34 mouse cellular contexts compared by ENCODE assay signal in genomic region chr19:11234921-11235735, GRCm38 (mm10). TPM values are rescaled to one million over a fixed set of nuclear protein-coding genes. Genes with fewer than 3 reads are reported as not detected.
DNase-seq lines count a peak whose midpoint lies in the region; ATAC-seq lines count a peak whose summit lies in the region.
"Had no signal": no experiment of that assay in that cellular context is flagged by ENCODE, and none has a peak within 500 bp of the region (broad histone marks: within the 10 kb centered on the region; RNA-seq: fewer than 3 reads in every experiment).

No protein-coding gene starts in this region.

- H3K4me1 ChIP-seq in liver, embryonic 16.5 days (ENCODE audit: control insufficient read depth, low read depth, low read length) = no peaks in the 10 kb centered on the region; the same call in 1 of the 2 replicates
- H3K4me1 ChIP-seq in liver, embryonic 11.5 days (replicated peaks; ENCODE audit: control insufficient read depth, insufficient read depth, low read length) = no peaks in the 10 kb centered on the region
- H3K4me1 ChIP-seq in limb, embryonic 12.5 days (replicated peaks) = peaks cover 5% of the 10 kb centered on the region
- no peaks in the 10 kb centered on the region for H3K4me1 ChIP-seq in stomach, embryonic 14.5 days (ENCODE audit: control insufficient read depth, insufficient read depth, low read length)
- H3K4me1 ChIP-seq: embryonic facial prominence, embryonic 13.5 days; forebrain, embryonic 12.5 days; heart, embryonic 15.5 days; kidney, embryonic 15.5 days; liver, embryonic 12.5 days; midbrain, embryonic 10.5 days; midbrain, embryonic 15.5 days; neural tube, embryonic 15.5 days had no signal

- 35% methylated on average over 5 of the region's 5 CpGs for WGBS in liver, embryonic 16.5 days (ENCODE audit: insufficient replicate concordance)
- 56% methylated on average over 5 of the region's 5 CpGs for WGBS in liver, embryonic 11.5 days
- WGBS in limb, embryonic 12.5 days = 39% methylated on average over 5 of the region's 5 CpGs
- 60% methylated on average over 5 of the region's 5 CpGs for WGBS in stomach, embryonic 14.5 days

- no peaks in the 10 kb centered on the region for H3K9me3 ChIP-seq in liver, embryonic 16.5 days (replicated peaks; ENCODE audit: control insufficient read depth, low read length)
- no peaks in the 10 kb centered on the region for H3K9me3 ChIP-seq in liver, embryonic 11.5 days (ENCODE audit: control insufficient read depth, low read length)
- H3K9me3 ChIP-seq in limb, embryonic 12.5 days = no peaks in the 10 kb centered on the region
- H3K9me3 ChIP-seq in stomach, embryonic 14.5 days (ENCODE audit: control insufficient read depth, low read depth, low read length) = no peaks in the 10 kb centered on the region
- H3K9me3 ChIP-seq: embryonic facial prominence, embryonic 13.5 days; forebrain, embryonic 12.5 days; heart, embryonic 15.5 days; kidney, embryonic 15.5 days; liver, embryonic 12.5 days; midbrain, embryonic 10.5 days; midbrain, embryonic 15.5 days; neural tube, embryonic 15.5 days had no signal

- no peak for DNase-seq in liver, embryonic 11.5 days (ENCODE audit: low spot score)
- DNase-seq in spleen, adult 12 weeks (ENCODE audit: low spot score) = no peak
- no peak for DNase-seq in thymus, adult 18-20 months
- DNase-seq: adrenal gland, adult 2 months; adrenal gland, postnatal 36 days; cerebellum, adult 18-20 months; cerebellum, postnatal 10 days; forebrain, postnatal 0 days; gastrocnemius, postnatal 10 days; kidney, adult 18-20 months; kidney, postnatal 25 days; lung, adult 18-20 months; retina, postnatal 1 day; right cerebral cortex, postnatal 25 days; thymus, postnatal 4 days had no signal

- H3K4me2 ChIP-seq in liver, embryonic 16.5 days (ENCODE audit: low read depth, low read length) = no peak overlapping the region
- no peak overlapping the region for H3K4me2 ChIP-seq in liver, embryonic 11.5 days
- H3K4me2 ChIP-seq in limb, embryonic 12.5 days = no peak overlapping the region
- no peak overlapping the region for H3K4me2 ChIP-seq in stomach, embryonic 14.5 days (replicated peaks; ENCODE audit: low read depth, low read length)
- H3K4me2 ChIP-seq: embryonic facial prominence, embryonic 13.5 days; forebrain, embryonic 12.5 days; heart, embryonic 15.5 days; kidney, embryonic 15.5 days; liver, embryonic 12.5 days; midbrain, embryonic 15.5 days; neural tube, embryonic 15.5 days had no signal

- H3K36me3 ChIP-seq in liver, embryonic 16.5 days (ENCODE audit: control insufficient read depth, insufficient read depth) = no peaks in the 10 kb centered on the region
- no peaks in the 10 kb centered on the region for H3K36me3 ChIP-seq in liver, embryonic 11.5 days (ENCODE audit: control insufficient read depth, insufficient read depth, low read length)
- H3K36me3 ChIP-seq in limb, embryonic 12.5 days = no peaks in the 10 kb centered on the region
- H3K36me3 ChIP-seq in stomach, embryonic 14.5 days (ENCODE audit: control insufficient read depth, insufficient read depth, low read length) = no peaks in the 10 kb centered on the region
- H3K36me3 ChIP-seq: embryonic facial prominence, embryonic 13.5 days; forebrain, embryonic 12.5 days; heart, embryonic 15.5 days; kidney, embryonic 15.5 days; liver, embryonic 12.5 days; midbrain, embryonic 10.5 days; midbrain, embryonic 15.5 days; neural tube, embryonic 15.5 days had no signal

- H3K4me3 ChIP-seq in liver, embryonic 16.5 days (ENCODE audit: low read depth, low read length) = no peak overlapping the region
- H3K4me3 ChIP-seq in liver, embryonic 11.5 days (ENCODE audit: low read depth, low read length) = no peak overlapping the region
- no peak overlapping the region for H3K4me3 ChIP-seq in limb, embryonic 12.5 days (replicated peaks)
- H3K4me3 ChIP-seq in stomach, embryonic 14.5 days (ENCODE audit: low read depth, low read length) = no peak overlapping the region
- H3K4me3 ChIP-seq: embryonic facial prominence, embryonic 13.5 days; erythroblast, embryonic 14.5 days; forebrain, embryonic 12.5 days; heart, embryonic 15.5 days; kidney, embryonic 15.5 days; liver, embryonic 12.5 days; midbrain, embryonic 10.5 days; midbrain, embryonic 15.5 days; neural tube, embryonic 15.5 days had no signal

- H3K27ac ChIP-seq in liver, embryonic 16.5 days (ENCODE audit: low read length) = peak overlapping the region; percentile 29; the same call in 1 of the 2 replicates
- no peak overlapping the region for H3K27ac ChIP-seq in liver, embryonic 11.5 days (ENCODE audit: low read depth, low read length)
- H3K27ac ChIP-seq in limb, embryonic 12.5 days = 0 out of 2 replicates have a peak overlapping the region, but pooled peaks have one; percentile 62
- H3K27ac ChIP-seq in stomach, embryonic 14.5 days (ENCODE audit: low read length) = no peak overlapping the region; the same call in 1 of the 2 replicates
- H3K27ac ChIP-seq: embryonic facial prominence, embryonic 13.5 days; forebrain, embryonic 12.5 days; heart, embryonic 15.5 days; hindbrain, postnatal 0 days; kidney, embryonic 15.5 days; liver, embryonic 12.5 days; midbrain, embryonic 10.5 days; midbrain, embryonic 15.5 days; neural tube, embryonic 15.5 days had no signal

- H3K9ac ChIP-seq in liver, embryonic 16.5 days (ENCODE audit: low read depth, low read length) = no peak overlapping the region
- H3K9ac ChIP-seq in liver, embryonic 11.5 days (ENCODE audit: low read depth, low read length) = no peak overlapping the region
- no peak overlapping the region for H3K9ac ChIP-seq in limb, embryonic 12.5 days (replicated peaks)
- no peak overlapping the region for H3K9ac ChIP-seq in stomach, embryonic 14.5 days (replicated peaks; ENCODE audit: low read depth, low read length)
- H3K9ac ChIP-seq: embryonic facial prominence, embryonic 13.5 days; forebrain, embryonic 12.5 days; forebrain, postnatal 0 days; heart, embryonic 15.5 days; kidney, embryonic 15.5 days; liver, embryonic 12.5 days; midbrain, embryonic 15.5 days; neural tube, embryonic 15.5 days had no signal

- no peak for ATAC-seq in liver, embryonic 16.5 days (ENCODE audit: low read depth)
- ATAC-seq in liver, embryonic 11.5 days (replicated peaks; ENCODE audit: low FRiP score) = no peak
- ATAC-seq in limb, embryonic 12.5 days (ENCODE audit: insufficient number of reproducible peaks, insufficient read depth, low FRiP score, low TSS enrichment, low read depth) = peak; percentile 59; the same call in 1 of the 2 replicates
- ATAC-seq in stomach, embryonic 14.5 days (ENCODE audit: insufficient number of reproducible peaks, insufficient read depth, low FRiP score, low read depth) = peak; percentile 37; the same call in 1 of the 2 replicates
- ATAC-seq in CD4-positive, CD25-positive, alpha-beta regulatory T cell, adult 4 months = no peak
- ATAC-seq: forebrain, postnatal 0 days; hindbrain, postnatal 0 days; liver, embryonic 12.5 days; lung, postnatal 0 days; midbrain, embryonic 15.5 days had no signal

- H3K27me3 ChIP-seq in liver, embryonic 16.5 days (ENCODE audit: control insufficient read depth, insufficient read depth, low read depth, low read length) = no peaks in the 10 kb centered on the region
- no peaks in the 10 kb centered on the region for H3K27me3 ChIP-seq in liver, embryonic 11.5 days (replicated peaks; ENCODE audit: control insufficient read depth, insufficient read depth, low read length)
- no peaks in the 10 kb centered on the region for H3K27me3 ChIP-seq in limb, embryonic 12.5 days
- no peaks in the 10 kb centered on the region for H3K27me3 ChIP-seq in stomach, embryonic 14.5 days (ENCODE audit: control insufficient read depth, insufficient read depth, low read length)
- H3K27me3 ChIP-seq: embryonic facial prominence, embryonic 13.5 days; forebrain, embryonic 12.5 days; heart, embryonic 15.5 days; kidney, embryonic 15.5 days; liver, embryonic 12.5 days; midbrain, embryonic 15.5 days; neural tube, embryonic 15.5 days had no signal

RNA-seq across cellular contexts. Expression of gene Ms4a12, which starts 2.9 kb away (rescaled TPM):
- not detected in 2 replicates for polyA plus RNA-seq in liver, embryonic 16.5 days (2015; fragmentation: Nextera tagmentation; extraction: Ambion mirVana)
- not detected in 2 replicates for polyA plus RNA-seq in liver, embryonic 11.5 days (2014; fragmentation: Nextera tagmentation; extraction: Ambion mirVana)
- polyA plus RNA-seq in limb, embryonic 12.5 days (2016; fragmentation: Nextera tagmentation; extraction: Ambion mirVana) = not detected in 2 replicates
- not detected in 2 replicates for polyA plus RNA-seq in stomach, embryonic 14.5 days (2014; fragmentation: Nextera tagmentation; extraction: Ambion mirVana)
- not detected for polyA plus RNA-seq in CD4-positive, CD25-positive, alpha-beta regulatory T cell, adult 4 months (2017; shearing (Covaris generic))
- polyA plus RNA-seq: adrenal gland, adult 2 months; brain, embryonic 14.5 days; embryonic facial prominence, embryonic 13.5 days; erythroblast, embryonic 14.5 days; forebrain, embryonic 12.5 days; forebrain, postnatal 0 days; gonadal fat pad, adult 2 months; heart, embryonic 15.5 days; hindbrain, embryonic 11.5 days; hindbrain, postnatal 0 days; kidney, embryonic 15.5 days; liver, embryonic 12.5 days; lung, postnatal 0 days; midbrain, embryonic 10.5 days; midbrain, embryonic 15.5 days; neural tube, embryonic 15.5 days; thymus, postnatal 0 days had no signal

RNA-seq across cellular contexts. Expression of gene Ms4a1, which starts 30.9 kb away (rescaled TPM):
- polyA plus RNA-seq in liver, embryonic 16.5 days (2015; fragmentation: Nextera tagmentation; extraction: Ambion mirVana) = 0.07 and 0.11 TPM in 2 replicates
- 0.12 TPM in 1 of 2 replicates, not detected in the other for polyA plus RNA-seq in liver, embryonic 11.5 days (2014; fragmentation: Nextera tagmentation; extraction: Ambion mirVana)
- not detected in 2 replicates for polyA plus RNA-seq in limb, embryonic 12.5 days (2016; fragmentation: Nextera tagmentation; extraction: Ambion mirVana)
- polyA plus RNA-seq in stomach, embryonic 14.5 days (2014; fragmentation: Nextera tagmentation; extraction: Ambion mirVana) = 0.12 TPM in 1 of 2 replicates, not detected in the other
- 10 to 100 TPM in 1 of 2 experiments, under 1 TPM in 1; 0.12 to 21.1 TPM for polyA plus RNA-seq in CD4-positive, CD25-positive, alpha-beta regulatory T cell, adult 4 months (2017; shearing (Covaris generic))
- polyA plus RNA-seq: brain, embryonic 14.5 days; embryonic facial prominence, embryonic 13.5 days; erythroblast, embryonic 14.5 days; forebrain, embryonic 12.5 days; heart, embryonic 15.5 days; hindbrain, embryonic 11.5 days; hindbrain, postnatal 0 days; kidney, embryonic 15.5 days; liver, embryonic 12.5 days; midbrain, embryonic 10.5 days; midbrain, embryonic 15.5 days had no signal

RNA-seq across cellular contexts. Expression of gene Ms4a13, which starts 38.6 kb away (rescaled TPM):
- polyA plus RNA-seq in liver, embryonic 16.5 days (2015; fragmentation: Nextera tagmentation; extraction: Ambion mirVana) = not detected in 2 replicates
- polyA plus RNA-seq in liver, embryonic 11.5 days (2014; fragmentation: Nextera tagmentation; extraction: Ambion mirVana) = not detected in 2 replicates
- not detected in 2 replicates for polyA plus RNA-seq in limb, embryonic 12.5 days (2016; fragmentation: Nextera tagmentation; extraction: Ambion mirVana)
- polyA plus RNA-seq in stomach, embryonic 14.5 days (2014; fragmentation: Nextera tagmentation; extraction: Ambion mirVana) = not detected in 2 replicates
- not detected for polyA plus RNA-seq in CD4-positive, CD25-positive, alpha-beta regulatory T cell, adult 4 months (2017; shearing (Covaris generic))
- polyA plus RNA-seq: adrenal gland, adult 2 months; brain, embryonic 14.5 days; embryonic facial prominence, embryonic 13.5 days; erythroblast, embryonic 14.5 days; forebrain, embryonic 12.5 days; forebrain, postnatal 0 days; heart, embryonic 15.5 days; hindbrain, embryonic 11.5 days; hindbrain, postnatal 0 days; kidney, embryonic 15.5 days; liver, embryonic 12.5 days; lung, postnatal 0 days; midbrain, embryonic 10.5 days; midbrain, embryonic 15.5 days; neural tube, embryonic 15.5 days; thymus, postnatal 0 days had no signal

RNA-seq across cellular contexts. Expression of gene Ms4a5, which starts 48.5 kb away (rescaled TPM):
- polyA plus RNA-seq in liver, embryonic 16.5 days (2015; fragmentation: Nextera tagmentation; extraction: Ambion mirVana) = not detected in 2 replicates
- not detected in 2 replicates for polyA plus RNA-seq in liver, embryonic 11.5 days (2014; fragmentation: Nextera tagmentation; extraction: Ambion mirVana)
- not detected in 2 replicates for polyA plus RNA-seq in limb, embryonic 12.5 days (2016; fragmentation: Nextera tagmentation; extraction: Ambion mirVana)
- not detected in 2 replicates for polyA plus RNA-seq in stomach, embryonic 14.5 days (2014; fragmentation: Nextera tagmentation; extraction: Ambion mirVana)
- polyA plus RNA-seq in CD4-positive, CD25-positive, alpha-beta regulatory T cell, adult 4 months (2017; shearing (Covaris generic)) = not detected
- polyA plus RNA-seq: adrenal gland, adult 2 months; brain, embryonic 14.5 days; embryonic facial prominence, embryonic 13.5 days; erythroblast, embryonic 14.5 days; forebrain, embryonic 12.5 days; forebrain, postnatal 0 days; heart, embryonic 15.5 days; hindbrain, embryonic 11.5 days; hindbrain, postnatal 0 days; kidney, embryonic 15.5 days; liver, embryonic 12.5 days; lung, postnatal 0 days; midbrain, embryonic 10.5 days; midbrain, embryonic 15.5 days; neural tube, embryonic 15.5 days; thymus, postnatal 0 days had no signal

Comparison
In these comparisons a context has a peak if more than half of its experiments do, and no peak if none do; other contexts are left out.
1. H3K27ac ChIP-seq: peak in liver, embryonic 16.5 days (single experiment) and limb, embryonic 12.5 days (single experiment); none in liver, embryonic 11.5 days (single experiment) and stomach, embryonic 14.5 days (single experiment).
2. ATAC-seq: peak in limb, embryonic 12.5 days (single experiment) and stomach, embryonic 14.5 days (single experiment); none in liver, embryonic 16.5 days (single experiment), liver, embryonic 11.5 days (single experiment) and CD4-positive, CD25-positive, alpha-beta regulatory T cell, adult 4 months (single experiment).